ENCODE assay signal across 13 mouse cellular contexts in genomic region chr3:37259331-37259999, GRCm38 (mm10). TPM values are rescaled to one million over a fixed set of nuclear protein-coding genes. Genes with fewer than 3 reads are reported as not detected.
A peak's percentile ranks its signal among the peaks of the same experiment; 100 is the strongest.
DNase-seq lines count a peak whose midpoint lies in the region; TF ChIP-seq lines count a peak whose summit lies in the region.
"Had no signal": no experiment of that assay in that cellular context is flagged by ENCODE, and none has a peak within 500 bp of the region (broad histone marks: within the 10 kb centered on the region; RNA-seq: fewer than 3 reads in every experiment).

No protein-coding gene starts in this region.

- peak overlapping the region; percentile 41 for H3K4me2 ChIP-seq in CH12.LX (ENCODE audit: insufficient read depth, low read depth, poor library complexity, severe bottlenecking)
- H3K4me2 ChIP-seq: lung, embryonic 14.5 days had no signal

- H3K4me3 ChIP-seq in CH12.LX (replicated peaks in 1 of 3; ENCODE audit: low read depth in 2 of 3, low read length in 2 of 3, poor library complexity in 1 of 3): no peak overlapping the region

- peak; percentile 62 for DNase-seq in CH12.LX (ENCODE audit: extremely low read depth)
- peak; percentile 20 to 47 for DNase-seq in frontal cortex, postnatal 10 days (ENCODE audit: low spot score in 2 of 2)
- peak; percentile 70 to 80 for DNase-seq in left cerebral cortex, adult 18-20 months (ENCODE audit: low spot score in 2 of 2)
- DNase-seq in right cerebral cortex, adult 2 months (ENCODE audit: low spot score in 2 of 2): peak; percentile 72 to 78
- DNase-seq in spleen, postnatal 14 days (ENCODE audit: low spot score in 2 of 2): no peak
- no peak for DNase-seq in heart, postnatal 10 days
- no peak for DNase-seq in kidney, postnatal 10 days
- DNase-seq: adrenal gland, postnatal 36 days; heart, postnatal 4 days; kidney, adult 9 months; lung, embryonic 14.5 days had no signal

- intact Hi-C loops in heart, postnatal 10 days (cut with DNase I): no loop called here

- no peaks in the 10 kb centered on the region for H3K27me3 ChIP-seq in CH12.LX (replicated peaks)

- in situ Hi-C loops in CH12.LX (cut with MboI; ENCODE audit: low pct_ligation_motif_present, low pct_unique_long_range_greater_than_20kb, low sequenced_read_pairs): no loop called here

- H3K36me3 ChIP-seq in CH12.LX (replicated peaks in 1 of 2; ENCODE audit: control insufficient read depth in 1 of 2, insufficient read depth in 1 of 2, low read length in 1 of 2): no peaks in the 10 kb centered on the region
- H3K36me3 ChIP-seq: G1E had no signal

- no peak overlapping the region for H3K27ac ChIP-seq in CH12.LX (ENCODE audit: insufficient read depth, low read depth)

- H3K79me2 ChIP-seq in CH12.LX (replicated peaks; ENCODE audit: control insufficient read depth, extremely low read depth, insufficient read depth, poor library complexity, severe bottlenecking): no peaks in the 10 kb centered on the region

- H3K9me3 ChIP-seq in CH12.LX (replicated peaks; ENCODE audit: low read length): no peaks in the 10 kb centered on the region
- H3K9me3 ChIP-seq: G1E had no signal

- TF ChIP-seq POLR2A in CH12.LX (IDR thresholded peaks at IDR 0.05; ENCODE audit: low read depth, low read length): no peak

- dilution Hi-C loops in CH12.LX (cut with MboI; ENCODE audit: extremely low pct_ligation_motif_present, extremely low pct_unique_long_range_greater_than_20kb, low sequenced_read_pairs): no loop called here

- TF ChIP-seq EP300 in CH12.LX (IDR thresholded peaks at IDR 0.05; ENCODE audit: low read length): peak; percentile 73

- TF ChIP-seq CTCF in CH12.LX (conservative IDR thresholded peaks at IDR 0.05 in 1 of 2, IDR thresholded peaks at IDR 0.05 in 1 of 2; ENCODE audit: low read depth in 2 of 2, low read length in 2 of 2): no peak

- TF ChIP-seq RAD21 in CH12.LX (IDR thresholded peaks at IDR 0.05; ENCODE audit: low read depth, low read length): no peak

- H3K9ac ChIP-seq in CH12.LX (ENCODE audit: insufficient read depth, low read depth): no peak overlapping the region
- H3K9ac ChIP-seq: lung, embryonic 14.5 days had no signal

- H3K4me1 ChIP-seq in CH12.LX (ENCODE audit: control insufficient read depth in 1 of 2, insufficient read depth in 2 of 2): peaks cover 15 to 24% of the 10 kb centered on the region in 2 experiments

TF ChIP-seq in CH12.LX, 34 proteins besides CTCF, POLR2A, EP300 and RAD21:
- TF ChIP-seq MEF2A (IDR thresholded peaks at IDR 0.05; ENCODE audit: borderline replicate concordance, low read depth, low read length) (peak; percentile 43; the same call in 1 of the 2 replicates), USF2 (conservative IDR thresholded peaks at IDR 0.05; ENCODE audit: low read depth, low read length) (no peak), PAX5 (IDR thresholded peaks at IDR 0.05; ENCODE audit: low read length) (no peak), MAFK (IDR thresholded peaks at IDR 0.05; ENCODE audit: insufficient replicate concordance, low read length) (0 out of 2 replicates have a peak, but pooled peaks have one; percentile 36), TCF12 (IDR thresholded peaks at IDR 0.05; ENCODE audit: low read depth, low read length) (peak; percentile 50), ZC3H11A (IDR thresholded peaks at IDR 0.05; ENCODE audit: low read depth, low read length) (no peak), JUND (conservative IDR thresholded peaks at IDR 0.05; ENCODE audit: low read depth, low read length) (peak; percentile 64), SMC3 (IDR thresholded peaks at IDR 0.05; ENCODE audit: low read depth, low read length) (no peak; the same call in 1 of the 2 replicates), POLR2AphosphoS2 (IDR thresholded peaks at IDR 0.05; ENCODE audit: low read depth, low read length) (no peak), UBTF (IDR thresholded peaks at IDR 0.05; ENCODE audit: low read depth, low read length) (no peak), MAZ (IDR thresholded peaks at IDR 0.05; ENCODE audit: low read depth, low read length) (no peak), RCOR1 (conservative IDR thresholded peaks at IDR 0.05; ENCODE audit: low read depth, low read length) (peak; percentile 64; the same call in 1 of the 2 replicates), ZMIZ1 (IDR thresholded peaks at IDR 0.05; ENCODE audit: low read depth, low read length) (no peak), BHLHE40 (IDR thresholded peaks at IDR 0.05; ENCODE audit: low read depth, low read length) (peak; percentile 84), ZNF384 (IDR thresholded peaks at IDR 0.05; ENCODE audit: low read depth, low read length) (peak; percentile 78), ETS1 (conservative IDR thresholded peaks at IDR 0.05; ENCODE audit: low read depth, low read length) (peak; percentile 69), JUN (IDR thresholded peaks at IDR 0.05; ENCODE audit: insufficient read depth, low read depth, low read length) (peak; percentile 30; the same call in 1 of the 2 replicates), TBP (conservative IDR thresholded peaks at IDR 0.05; ENCODE audit: low read depth, low read length) (no peak), E2F4 (IDR thresholded peaks at IDR 0.05; ENCODE audit: insufficient replicate concordance, low read depth, low read length) (no peak), NELFE (IDR thresholded peaks at IDR 0.05; ENCODE audit: low read depth, low read length) (no peak), ELF1 (IDR thresholded peaks at IDR 0.05; ENCODE audit: low read depth, low read length) (no peak), ZKSCAN1 (IDR thresholded peaks at IDR 0.05; ENCODE audit: borderline replicate concordance, low read depth, low read length) (no peak), HCFC1 (IDR thresholded peaks at IDR 0.05; ENCODE audit: low read depth, low read length) (no peak), GABPA (IDR thresholded peaks at IDR 0.05; ENCODE audit: insufficient replicate concordance, low read depth, low read length) (no peak), KAT2A (IDR thresholded peaks at IDR 0.05; ENCODE audit: insufficient replicate concordance, low read length) (no peak), MYC (IDR thresholded peaks at IDR 0.05; ENCODE audit: low read depth, low read length) (peak; percentile 30; the same call in 1 of the 2 replicates), MXI1 (IDR thresholded peaks at IDR 0.05; ENCODE audit: low read depth, low read length) (peak; percentile 71; the same call in 1 of the 2 replicates), IRF4 (IDR thresholded peaks at IDR 0.05; ENCODE audit: low read depth, low read length) (peak; percentile 86), MAX (IDR thresholded peaks at IDR 0.05; ENCODE audit: low read length) (peak; percentile 57; the same call in 1 of the 2 replicates), CHD2 (IDR thresholded peaks at IDR 0.05; ENCODE audit: low read length) (peak; percentile 55; the same call in 1 of the 2 replicates), USF1 (IDR thresholded peaks at IDR 0.05; ENCODE audit: low read depth, low read length) (no peak), NRF1 (IDR thresholded peaks at IDR 0.05; ENCODE audit: low read depth, low read length) (no peak), SIN3A (IDR thresholded peaks at IDR 0.05; ENCODE audit: low read length) (peak; percentile 52; the same call in 1 of the 2 replicates), CHD1 (IDR thresholded peaks at IDR 0.05; ENCODE audit: low read depth, low read length) (no peak)

RNA-seq across cellular contexts. Expression of gene Il21, which starts 27.0 kb away (rescaled TPM):
- total RNA-seq in CH12.LX (2012; rRNA removed) (not detected in 2 replicates), CH12.LX (2014; rRNA removed) (not detected in 2 replicates)
- not detected in 2 replicates for polyA plus RNA-seq in CH12.LX (2012; ENCODE audit: insufficient read length, low read depth)
- total RNA-seq in left cerebral cortex, adult 18-20 months (2021): not detected
- not detected for total RNA-seq in heart, postnatal 10 days (2021)
- total RNA-seq: adrenal gland, postnatal 36 days; gastrocnemius, adult 18-20 months; heart, postnatal 4 days had no signal
- polyA plus RNA-seq: G1E; lung, embryonic 14.5 days had no signal

RNA-seq across cellular contexts. Expression of gene Bbs12, which starts 52.9 kb away (rescaled TPM):
- total RNA-seq in CH12.LX (2012; rRNA removed) (3.2 and 4.1 TPM in 2 replicates), CH12.LX (2014; rRNA removed) (8.3 and 8.8 TPM in 2 replicates)
- polyA plus RNA-seq in CH12.LX (2012; ENCODE audit: insufficient read length, low read depth): 3.3 and 4.0 TPM in 2 replicates
- total RNA-seq in left cerebral cortex, adult 18-20 months (2021): 1 to 10 TPM; 4.1 to 5.2 TPM
- total RNA-seq in heart, postnatal 10 days (2021): 1 to 10 TPM; 1.2 to 1.7 TPM

RNA-seq across cellular contexts. Expression of gene Cetn4, which starts 53.0 kb away (rescaled TPM):
- total RNA-seq in CH12.LX (2012; rRNA removed): 0.46 and 0.89 TPM in 2 replicates
- total RNA-seq in CH12.LX (2014; rRNA removed): 2.2 and 2.9 TPM in 2 replicates
- 1.4 and 2.6 TPM in 2 replicates for polyA plus RNA-seq in CH12.LX (2012; ENCODE audit: insufficient read length, low read depth)
- total RNA-seq in left cerebral cortex, adult 18-20 months (2021): 10 to 100 TPM; 10.2 to 10.7 TPM
- total RNA-seq in heart, postnatal 10 days (2021): under 1 TPM; 0.57 to 0.93 TPM

Comparison
In these comparisons a context has a peak if more than half of its experiments do, and no peak if none do; other contexts are left out.
1. DNase-seq: peak in CH12.LX (single experiment), frontal cortex, postnatal 10 days (2 of 2), left cerebral cortex, adult 18-20 months (2 of 2) and right cerebral cortex, adult 2 months (2 of 2); none in spleen, postnatal 14 days (0 of 2), heart, postnatal 10 days (0 of 2) and kidney, postnatal 10 days (single experiment).